Mouse (Mus musculus) left cerebral cortex, postnatal 25 days (tissue): ENCODE measurements around the gene Setd7. TPM values are rescaled to one million over a fixed set of nuclear protein-coding genes. Genes with fewer than 3 reads are reported as not detected.

Experiments
- DNase-seq, 2 experiments: peaks; one replicate each; pipeline ENCODE4 v3.0.0; 2022; ENCODE audit warnings: low spot score in 2 of 2, mixed read lengths in 1 of 2
- intact Hi-C: fragments of 180-260 bp; cut with DNase I; formaldehyde crosslinking; loops from one replicate; pipeline ENCODE4 v1.15.1; 2025
- total RNA-seq, 2 experiments: library from RNA; stranded (reverse); gene quantifications; 2 replicates each; pipeline ENCODE4 v1.2.3; 2021

Gene Setd7
- total RNA-seq, 2 experiments from 2014 or later, result 135 to 139 TPM

DNA sequence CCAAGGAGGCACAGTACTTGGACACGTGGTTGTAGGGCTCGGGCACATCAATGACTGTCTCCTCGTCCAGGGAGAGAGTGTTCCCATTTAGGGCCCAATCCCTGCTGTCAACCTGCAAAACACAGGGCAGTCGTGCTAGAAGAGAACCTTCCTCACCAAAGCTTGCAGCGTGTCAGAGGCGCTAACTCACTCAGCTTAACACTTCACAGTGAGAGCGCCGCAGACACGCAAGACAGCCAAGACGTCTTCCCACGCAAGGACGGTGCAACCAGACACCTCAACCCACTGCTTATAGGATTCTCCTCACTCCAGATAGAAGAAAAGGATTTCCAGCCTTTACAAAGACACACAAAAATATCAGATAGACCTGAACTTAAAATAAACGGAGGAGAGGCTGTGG, 33.8 kb downstream of the Setd7 start:
- peak; percentile 62 to 90 for DNase-seq
- intact Hi-C loops, result no loop called here

DNA sequence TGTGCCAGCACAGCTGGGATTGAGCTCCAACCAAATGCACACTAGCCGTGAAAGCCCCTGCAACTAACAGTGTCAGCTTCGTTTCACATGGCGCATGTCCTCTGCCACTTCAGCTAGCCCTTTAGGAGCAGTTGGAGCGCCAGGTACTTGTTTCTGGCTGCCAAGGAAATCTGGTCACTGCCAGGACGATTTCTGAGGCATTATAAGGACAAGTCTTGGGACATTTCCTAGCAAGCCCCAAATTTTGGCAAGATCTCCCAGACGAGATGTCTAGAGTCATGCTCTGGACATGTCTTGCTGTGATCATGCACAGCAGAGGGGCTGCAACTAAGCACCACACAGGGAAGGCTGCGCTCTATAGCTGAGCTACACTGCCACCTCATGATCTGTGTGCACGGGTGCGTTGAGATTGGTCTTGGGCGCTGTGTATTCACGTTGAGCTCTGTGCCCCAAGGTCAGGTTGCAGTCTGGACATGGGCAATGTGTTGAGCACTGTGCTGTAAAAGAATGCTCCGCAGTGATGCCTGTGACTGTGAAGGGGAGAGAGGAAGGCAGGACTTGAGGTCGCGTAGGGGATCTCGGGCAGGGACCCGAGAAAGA, 35.4 kb downstream of the Setd7 start:
- DNase-seq, result no peak
- intact Hi-C loops, result no loop called here

DNA sequence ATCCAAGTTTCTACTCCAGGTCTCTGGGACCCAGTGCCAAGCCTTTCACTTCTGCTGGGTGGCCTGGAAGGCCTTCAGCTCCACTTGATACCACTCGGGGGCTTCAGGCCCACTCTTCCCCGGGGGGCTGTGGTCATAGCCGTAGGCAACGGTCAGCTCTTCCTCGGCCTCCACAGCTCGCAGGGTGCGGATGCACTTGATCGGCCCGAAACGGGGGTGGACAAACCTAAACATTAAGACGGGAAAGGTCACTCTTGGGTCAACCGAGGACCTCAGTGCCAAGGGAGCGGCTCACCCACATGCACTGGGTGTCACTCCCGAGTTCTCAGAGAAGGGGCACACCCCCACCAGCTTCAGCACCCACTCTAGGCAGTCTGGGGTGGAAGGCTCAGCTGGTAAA, 39.4 kb downstream of the Setd7 start:
- intact Hi-C loops, result no loop called here

DNA sequence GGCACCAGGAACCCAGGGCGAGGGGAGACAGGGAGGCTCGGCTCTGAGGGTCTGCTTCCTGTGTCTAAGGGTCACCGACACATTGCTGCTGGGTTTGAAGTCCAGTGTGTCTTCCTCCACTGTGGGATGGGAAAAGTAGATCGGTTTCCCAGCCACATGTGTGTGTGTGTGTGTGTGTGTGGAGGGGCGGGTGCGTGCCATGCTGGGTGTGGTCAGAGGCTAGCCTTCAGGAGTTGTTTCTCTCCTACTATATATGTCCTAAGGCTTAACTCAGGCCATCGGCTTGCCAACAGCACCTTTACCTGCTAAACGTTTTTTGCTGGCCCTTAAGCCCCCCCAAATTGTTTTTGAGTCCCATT, 41.9 kb downstream of the Setd7 start:
- intact Hi-C loops, result no loop called here

More for the DNA sequence above, 39.4 kb downstream of the Setd7 start:
- no peak for DNase-seq

DNA sequence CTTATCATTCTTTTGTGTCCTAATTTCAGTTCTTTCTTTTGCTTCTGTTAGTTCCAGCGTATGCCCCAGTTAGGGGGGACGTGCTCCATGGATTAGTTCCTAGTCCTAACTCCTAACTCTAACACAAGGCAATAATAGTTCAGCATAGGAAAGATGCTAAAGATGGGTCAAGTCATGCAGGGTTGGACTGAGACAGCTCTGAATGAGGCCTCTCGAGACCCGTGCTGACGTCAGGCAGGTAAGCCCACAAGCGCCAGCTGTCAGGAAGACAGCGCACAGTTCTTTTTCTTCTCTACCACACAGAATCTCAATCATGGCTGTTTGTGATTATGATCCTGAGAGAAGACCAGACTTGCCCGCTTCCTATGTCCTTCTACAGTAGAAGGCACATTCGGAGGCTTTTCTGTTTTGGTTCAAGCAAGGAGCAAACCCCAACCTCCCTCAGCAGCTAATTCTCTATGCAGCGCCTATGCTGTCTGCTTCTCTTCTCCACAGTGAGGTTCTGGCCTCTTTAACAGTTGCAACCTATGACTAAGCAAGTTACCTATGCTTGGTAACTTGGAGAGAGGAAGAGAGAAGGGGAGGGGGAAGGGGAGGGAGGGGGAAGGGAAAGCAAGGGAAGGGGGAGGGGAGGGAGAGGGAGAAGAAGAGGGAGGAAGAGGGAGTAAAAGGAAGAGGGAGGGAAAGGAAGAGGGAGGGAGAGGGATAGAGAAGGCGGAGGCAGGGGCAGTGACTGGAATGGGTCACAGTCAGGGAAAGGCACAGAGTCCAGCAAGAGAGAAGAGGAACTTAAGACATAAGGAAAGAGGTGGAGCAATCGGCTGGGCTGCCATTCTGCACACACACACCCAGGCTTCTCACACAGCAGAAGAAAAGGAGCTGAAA, 42.6 kb downstream of the Setd7 start:
- intact Hi-C loops, result no loop called here
- no peak for DNase-seq

More for the DNA sequence above, 41.9 kb downstream of the Setd7 start:
- DNase-seq, result no peak

DNA sequence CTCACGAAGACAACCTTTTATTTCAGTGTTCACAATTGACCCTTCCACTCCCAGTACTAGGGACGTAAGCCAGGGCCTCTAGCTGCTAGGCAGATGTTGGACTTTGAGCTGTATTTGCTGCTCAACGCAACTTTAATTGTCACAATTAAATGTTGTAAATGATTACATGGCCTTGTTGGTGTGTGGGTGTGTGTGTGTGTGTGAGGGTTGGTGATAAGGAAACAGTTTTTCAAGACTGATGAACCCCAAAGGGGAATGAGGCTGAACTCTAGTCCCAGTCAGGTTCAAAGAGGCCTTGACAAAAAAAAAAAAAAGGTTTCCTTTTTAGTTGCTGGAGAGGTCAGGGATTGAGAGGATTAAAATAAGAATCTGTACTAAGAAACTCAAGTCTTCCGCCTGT, 43.2 kb downstream of the Setd7 start:
- no peak for DNase-seq
- intact Hi-C loops, result no loop called here

DNA sequence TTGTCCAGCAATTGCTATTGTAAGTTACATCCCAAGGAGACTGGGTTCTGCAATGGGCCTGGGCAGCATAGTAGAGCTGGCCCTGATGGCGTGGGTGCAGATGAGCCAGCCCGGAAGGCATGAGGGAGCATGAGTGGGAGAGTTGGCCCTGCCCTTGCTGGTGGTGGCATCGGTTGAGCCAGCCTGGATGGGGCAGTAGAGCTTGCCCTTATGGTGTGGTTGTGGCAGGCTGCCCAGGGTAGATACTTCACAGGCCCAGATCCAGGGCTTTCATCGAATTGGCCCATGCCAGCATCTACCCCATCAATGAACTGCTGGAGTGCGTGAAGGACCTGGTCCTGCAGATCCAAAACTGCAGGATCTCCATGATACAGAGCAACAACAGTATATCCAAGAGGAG, 48.7 kb downstream of the Setd7 start:
- intact Hi-C loops, result loop anchor here (5.0 kb wide), 2 partner anchors 50 to 135 kb away; partner anchors contain the start of gene Setd7
- DNase-seq, result no peak

DNA sequence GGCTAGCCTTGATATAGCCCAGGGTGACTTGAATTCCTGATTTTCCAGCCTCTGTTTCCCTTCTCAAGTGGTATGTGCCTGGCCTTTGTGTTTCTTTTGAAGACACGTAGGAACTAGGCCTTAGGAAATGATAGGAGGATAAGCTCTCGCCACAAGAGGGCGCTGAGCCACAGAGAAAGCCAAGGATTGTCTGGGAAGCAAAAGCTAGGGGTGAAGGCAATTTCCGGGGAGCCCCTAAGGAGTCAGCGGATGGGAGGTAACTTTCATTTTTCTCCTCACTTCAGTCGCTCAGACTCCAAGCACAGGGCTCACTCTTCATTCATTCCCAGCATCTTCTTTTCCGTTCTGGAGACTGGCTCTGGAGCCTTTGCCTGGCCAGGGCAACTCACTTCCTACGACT, 49.8 kb downstream of the Setd7 start:
- DNase-seq, result peak; percentile 72 to 80
- intact Hi-C loops, result loop anchor here (5.0 kb wide), 2 partner anchors 51 to 136 kb away; partner anchors contain the start of gene Setd7

DNA sequence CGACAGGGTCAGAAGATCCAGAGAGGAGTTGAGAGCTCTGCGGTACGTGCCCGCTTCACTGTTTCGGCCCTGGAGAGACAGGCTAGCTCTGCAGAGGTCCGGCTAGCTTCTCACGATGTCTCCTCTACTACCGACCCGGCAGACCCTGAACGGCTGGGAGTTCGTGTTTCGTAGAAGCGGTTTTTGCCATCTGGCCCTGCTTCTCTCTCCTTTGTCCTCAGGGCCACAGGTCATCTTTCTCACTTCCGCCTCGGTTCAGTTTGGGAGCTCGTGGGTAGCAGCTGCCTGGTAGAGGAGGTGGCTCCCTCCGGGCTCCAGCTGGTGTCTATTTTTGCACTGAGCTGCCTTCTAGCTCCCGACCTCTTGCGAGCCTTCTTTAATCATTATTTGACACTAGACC, 55.2 kb downstream of the Setd7 start:
- no peak for DNase-seq
- intact Hi-C loops, result no loop called here

DNA sequence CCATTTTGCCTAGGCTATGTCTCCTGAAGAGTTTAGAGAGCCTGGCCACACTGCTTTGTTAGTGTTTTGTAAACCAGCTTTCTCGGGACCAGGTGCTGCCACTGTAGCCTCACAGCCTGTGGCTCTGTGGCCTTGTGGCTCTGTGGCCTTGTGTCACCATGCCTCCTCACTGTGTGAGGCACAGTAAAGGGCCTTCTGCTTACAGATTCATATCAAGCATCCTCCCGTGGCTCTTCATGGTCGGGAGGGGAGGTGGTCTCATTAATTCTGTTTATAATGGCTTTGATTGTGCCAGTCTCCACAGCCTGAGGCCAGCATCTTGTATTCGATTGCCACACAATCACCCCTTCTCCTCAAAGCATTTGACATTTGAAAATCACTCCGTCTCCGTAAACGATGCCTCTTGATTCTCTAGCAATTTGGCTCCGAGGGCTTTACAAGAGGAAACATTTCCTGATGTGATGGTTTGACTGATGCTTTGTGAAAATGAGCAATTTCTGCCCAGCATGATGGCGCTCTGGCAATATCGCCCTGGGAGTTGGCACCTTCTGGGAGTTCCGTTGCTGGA, 56.2 kb downstream of the Setd7 start:
- intact Hi-C loops, result no loop called here

DNA sequence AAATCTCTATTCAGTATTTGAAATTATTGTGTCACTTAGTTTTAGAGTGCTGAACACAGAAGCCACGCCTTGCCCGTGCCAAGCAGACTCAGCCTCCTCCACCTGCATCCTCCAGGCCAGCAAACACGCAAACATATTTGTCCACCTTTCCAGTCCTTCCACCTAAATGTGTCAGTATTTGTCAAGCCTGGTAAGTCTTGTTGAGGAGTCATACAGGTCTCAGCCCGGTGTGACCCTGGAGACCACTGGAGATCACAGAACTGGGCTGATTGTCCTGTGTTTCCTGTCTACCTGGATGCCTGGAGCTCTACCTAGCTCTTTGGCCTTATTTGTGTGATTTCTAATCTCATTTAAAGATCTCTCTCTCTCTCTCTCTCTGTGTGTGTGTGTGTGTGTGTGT, 60.8 kb downstream of the Setd7 start:
- intact Hi-C loops, result no loop called here
- no peak for DNase-seq

More for the DNA sequence above, 56.2 kb downstream of the Setd7 start:
- no peak for DNase-seq

DNA sequence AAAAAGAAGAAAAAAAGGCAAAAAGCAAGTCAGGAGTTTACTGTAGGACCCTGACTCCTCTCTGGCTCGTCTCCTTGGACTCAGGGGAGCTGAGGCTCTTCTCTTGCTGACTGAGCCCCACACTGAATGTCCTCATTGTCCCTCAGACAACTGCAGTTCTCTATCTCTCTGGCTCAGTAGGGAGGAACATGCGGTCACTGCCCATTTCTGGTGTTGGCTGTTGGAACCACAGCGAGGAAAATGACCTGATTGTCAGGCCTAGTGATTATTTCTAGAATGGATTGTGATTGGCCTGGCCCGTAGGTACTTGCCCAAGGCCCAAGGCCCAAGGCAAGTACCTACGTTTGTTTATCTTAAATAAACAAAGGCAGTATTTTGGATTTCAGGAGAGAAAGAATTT, 62.0 kb downstream of the Setd7 start:
- intact Hi-C loops, result no loop called here
- DNase-seq, result no peak

DNA sequence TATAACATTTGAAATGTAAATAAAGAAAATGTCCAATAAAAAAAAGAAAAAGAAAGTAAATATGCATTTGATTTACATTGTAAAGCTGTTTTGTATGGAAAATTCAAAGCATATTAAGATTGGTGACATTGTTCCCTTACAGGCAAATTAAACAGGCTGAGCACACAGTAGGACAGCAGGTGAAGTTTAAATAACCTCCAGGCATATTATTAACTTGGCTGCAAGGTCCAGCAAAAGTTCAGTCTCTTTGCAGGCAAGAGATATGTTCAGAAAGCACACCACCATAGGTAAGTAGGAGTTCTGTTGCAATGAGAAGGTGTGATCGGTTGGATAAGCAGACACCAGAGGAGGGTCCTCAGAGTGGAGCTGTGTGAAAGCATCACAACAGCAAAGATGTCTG, 62.7 kb downstream of the Setd7 start:
- no peak for DNase-seq
- intact Hi-C loops, result no loop called here

DNA sequence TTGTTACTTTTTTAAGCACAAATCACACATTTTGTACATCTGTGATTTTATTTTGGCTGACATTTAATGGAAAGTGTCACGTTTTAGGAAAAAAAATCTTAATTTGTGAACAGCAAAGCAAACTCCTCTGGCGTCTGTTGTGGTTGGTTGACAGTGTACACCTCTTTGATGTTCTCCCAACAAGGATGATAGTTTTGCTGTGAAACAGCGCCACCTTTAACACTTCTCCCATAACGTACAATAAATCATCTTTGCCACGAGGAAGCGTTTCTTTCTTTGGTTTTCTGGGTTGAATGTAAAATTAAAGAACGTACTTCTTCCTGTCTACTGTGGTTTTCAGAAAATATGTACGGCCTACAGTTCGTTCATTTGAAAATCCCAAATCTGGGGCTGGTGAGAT, 65.0 kb downstream of the Setd7 start:
- DNase-seq, result no peak
- intact Hi-C loops, result no loop called here

DNA sequence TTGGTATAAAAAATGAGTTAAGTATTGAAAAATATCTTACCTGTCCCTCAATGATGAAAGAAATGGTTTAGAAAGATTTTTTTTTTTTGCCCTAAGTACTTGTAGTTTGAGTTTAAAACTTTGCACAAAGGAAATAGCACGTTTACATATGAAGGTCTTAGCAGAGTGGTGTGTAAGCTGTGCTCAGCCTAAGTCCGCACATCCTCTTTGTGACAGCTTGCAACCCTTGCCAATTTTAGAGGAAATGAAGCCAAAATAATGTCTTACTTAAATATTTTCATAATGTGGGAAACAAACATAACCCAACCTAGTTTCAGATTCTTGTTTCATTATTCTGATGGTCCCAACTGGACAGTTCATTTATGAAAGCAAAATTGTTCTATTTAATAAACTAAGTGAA, 66.2 kb downstream of the Setd7 start:
- intact Hi-C loops, result no loop called here
- DNase-seq, result no peak

DNA sequence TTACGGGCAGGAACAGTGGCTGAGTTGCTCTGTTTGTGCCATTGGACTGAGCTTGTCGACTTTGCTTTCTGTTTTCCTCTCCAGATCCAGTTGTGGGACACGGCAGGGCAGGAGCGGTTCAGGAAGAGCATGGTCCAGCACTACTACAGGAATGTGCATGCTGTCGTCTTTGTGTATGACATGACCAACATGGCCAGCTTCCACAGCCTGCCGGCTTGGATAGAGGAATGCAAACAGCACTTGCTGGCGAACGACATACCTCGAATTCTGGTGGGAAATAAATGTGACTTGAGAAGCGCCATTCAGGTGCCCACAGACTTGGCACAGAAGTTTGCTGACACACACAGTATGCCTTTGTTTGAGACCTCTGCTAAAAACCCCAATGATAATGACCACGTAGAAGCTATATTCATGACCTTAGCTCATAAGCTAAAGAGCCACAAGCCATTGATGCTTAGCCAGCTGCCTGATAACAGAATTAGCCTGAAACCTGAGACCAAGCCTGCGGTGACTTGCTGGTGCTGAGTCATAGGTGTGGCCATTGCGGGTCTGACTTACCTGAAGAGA, 67.3 kb downstream of the Setd7 start:
- no peak for DNase-seq
- intact Hi-C loops, result no loop called here

DNA sequence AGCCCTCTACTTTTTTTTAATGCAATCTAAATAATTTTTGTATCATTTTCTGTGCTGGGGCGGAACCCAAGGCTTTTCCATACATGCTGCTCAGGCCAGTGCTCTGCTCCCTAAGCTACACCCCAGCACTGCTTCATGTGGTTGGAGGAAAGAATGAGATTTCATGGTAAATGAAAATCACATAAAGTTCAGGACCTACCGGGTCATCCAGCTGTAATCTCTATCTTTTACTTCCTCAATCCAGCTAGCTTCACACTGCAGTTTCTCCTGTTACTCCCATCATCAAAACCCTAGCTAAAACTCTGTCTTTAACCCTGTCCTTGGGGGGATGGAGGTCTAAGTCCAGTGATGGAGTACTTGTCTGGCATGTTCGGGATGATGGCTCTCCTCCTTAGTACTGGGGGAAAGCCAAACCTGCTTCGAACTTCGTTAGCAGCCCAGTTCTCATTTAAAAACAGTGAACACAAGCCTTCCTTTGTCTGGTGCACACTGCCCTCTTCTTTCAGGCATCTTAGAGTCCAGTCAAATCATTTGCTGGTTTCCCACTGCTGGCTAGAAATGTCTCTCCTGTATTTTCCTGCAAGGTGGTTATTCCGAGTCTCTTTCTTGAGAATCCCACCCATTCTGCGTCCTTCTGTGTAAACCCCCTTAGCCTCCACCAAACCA, 70.5 kb downstream of the Setd7 start:
- DNase-seq, result no peak
- intact Hi-C loops, result no loop called here

DNA sequence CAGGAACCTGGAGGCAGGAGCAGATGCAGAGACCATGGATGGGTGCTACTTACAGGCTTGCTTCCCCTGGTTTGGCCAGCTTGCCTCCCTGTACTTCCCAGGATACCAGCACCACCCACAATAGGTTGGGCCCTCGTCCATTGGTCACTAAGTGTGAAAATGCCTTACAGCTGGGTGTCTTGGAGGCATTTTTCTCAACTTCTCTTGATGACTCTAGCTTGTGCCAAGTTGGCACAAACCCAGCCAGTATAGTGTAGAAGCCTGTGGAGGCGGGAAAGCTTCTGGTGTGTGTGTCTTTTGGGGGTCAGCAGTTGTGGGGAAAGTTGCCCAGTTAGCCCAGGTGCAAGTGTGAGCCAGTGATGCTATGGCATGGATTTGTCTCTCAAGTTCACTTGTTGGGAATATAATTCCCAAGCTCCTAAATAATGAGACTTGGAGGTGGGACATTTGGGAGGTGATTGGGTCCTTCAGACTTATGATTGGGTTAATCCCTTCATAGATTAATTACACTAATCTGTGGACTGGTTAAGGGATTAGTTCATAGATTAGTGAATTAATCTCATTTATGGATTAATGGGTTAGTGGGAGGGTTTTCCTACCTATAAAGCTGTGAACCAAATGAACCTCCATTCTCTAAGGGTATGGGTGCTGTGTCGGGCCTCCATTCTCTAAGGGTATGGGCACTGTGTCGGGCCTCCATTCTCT, 74.0 kb downstream of the Setd7 start:
- DNase-seq, result no peak
- intact Hi-C loops, result no loop called here

DNA sequence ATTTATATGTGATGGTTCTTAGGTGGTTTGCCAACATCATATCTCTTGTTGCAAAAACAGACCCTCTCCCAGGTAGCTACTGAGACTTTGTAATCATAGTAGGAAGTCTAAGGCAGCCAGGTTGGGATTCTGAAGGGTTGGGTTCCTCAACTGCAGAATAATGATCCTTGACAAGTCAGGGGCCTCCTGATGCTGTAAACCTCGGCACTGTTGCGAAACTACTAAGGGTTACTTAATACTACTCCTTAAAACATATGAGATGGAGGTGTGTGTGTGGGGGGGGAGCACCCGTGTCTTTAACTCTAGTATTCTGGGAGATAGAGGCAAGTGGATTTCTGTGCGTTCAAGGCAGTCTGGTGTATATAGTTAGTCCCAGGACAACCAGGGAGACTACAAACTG, 75.3 kb downstream of the Setd7 start:
- intact Hi-C loops, result loop anchor here (2.0 kb wide), 1 partner anchor 75 kb away; the partner anchor contains the start of gene Setd7
- no peak for DNase-seq
